Mouse (Mus musculus) neural tube, embryonic 14.5 days (tissue): Measurements from ENCODE around the gene Eef1akmt3. TPM values are rescaled to one million over a fixed set of nuclear protein-coding genes. Genes with fewer than 3 reads are reported as not detected.
A peak's percentile ranks its signal among the peaks of the same experiment; 100 is the strongest.

ENCODE experiments used
- ATAC-seq: fragments of 200-750 bp; cut with Nextera tagmentation; 2 replicates; pipeline ENCODE4 v1.8.0; 2017; ENCODE audit warnings: low read depth, mild to moderate bottlenecking, moderate TSS enrichment, moderate library complexity
- H3K27ac ChIP-seq: fragments of 300-500 bp; sonication (generic); 2 replicates; pipeline ENCODE4 v1.5.1; 2014; ENCODE audit warnings: low read depth, mild to moderate bottlenecking, control low read depth, low read length, moderate library complexity, mixed read lengths
- H3K27me3 ChIP-seq: fragments of 300-500 bp; sonication (generic); 2 replicates; pipeline ENCODE4 v1.6.1; 2014; ENCODE audit warnings: low read length; ENCODE audit not compliant: control insufficient read depth, insufficient read depth
- H3K36me3 ChIP-seq: fragments of 300-500 bp; sonication (generic); 2 replicates; pipeline ENCODE4 v1.6.1; 2014; ENCODE audit warnings: low read length, mixed read lengths; ENCODE audit not compliant: control insufficient read depth, insufficient read depth
- H3K4me1 ChIP-seq: fragments of 300-500 bp; sonication (generic); 2 replicates; pipeline ENCODE4 v1.6.1; 2014; ENCODE audit warnings: low read length; ENCODE audit not compliant: control insufficient read depth, insufficient read depth
- H3K4me2 ChIP-seq: fragments of 300-500 bp; sonication (generic); 2 replicates; pipeline ENCODE4 v1.6.1; 2014; ENCODE audit warnings: mild to moderate bottlenecking, low read depth, low read length, control low read depth
- H3K4me3 ChIP-seq: fragments of 300-500 bp; sonication (generic); 2 replicates; pipeline ENCODE4 v1.5.1; 2014; ENCODE audit warnings: low read depth, low read length, control low read depth, mixed read lengths
- H3K9ac ChIP-seq: fragments of 300-500 bp; sonication (generic); replicated peaks from 2 replicates; pipeline ENCODE4 v1.6.1; 2014; ENCODE audit warnings: low read depth, mild to moderate bottlenecking, control low read depth, low read length, mixed read lengths
- H3K9me3 ChIP-seq: fragments of 300-500 bp; sonication (generic); 2 replicates; pipeline ENCODE4 v1.6.1; 2016; ENCODE audit warnings: low read length; ENCODE audit not compliant: control insufficient read depth
- WGBS: fragments of 180-500 bp; shearing (Covaris S2); extraction: QIAGEN DNeasy Blood & Tissue Kit; methylation state at CpG from one replicate; pipeline ENCODE4 v1.1.7; 2014; 5-methylcytosine and 5-hydroxymethylcytosine counted together
- microRNA counts: library from miRNA; unstranded; fragments of <30 nt; microRNA quantifications from one replicate; lab custom pipeline; 2016
- microRNA-seq: library from miRNA; unstranded; fragments of <30 nt; microRNA quantifications from one replicate; pipeline ENCODE4, GENCODE M21; 2016
- polyA plus RNA-seq: library from polyadenylated mRNA; unstranded; fragments of >200 nt; fragmentation: Nextera tagmentation; extraction: Ambion mirVana; gene quantifications from 2 replicates; pipeline ENCODE4 v1.2.1, GENCODE M21; 2014

The Eef1akmt3 gene
- polyA plus RNA-seq, 1 experiment from 2014 or later: 0.21 TPM

DNA sequence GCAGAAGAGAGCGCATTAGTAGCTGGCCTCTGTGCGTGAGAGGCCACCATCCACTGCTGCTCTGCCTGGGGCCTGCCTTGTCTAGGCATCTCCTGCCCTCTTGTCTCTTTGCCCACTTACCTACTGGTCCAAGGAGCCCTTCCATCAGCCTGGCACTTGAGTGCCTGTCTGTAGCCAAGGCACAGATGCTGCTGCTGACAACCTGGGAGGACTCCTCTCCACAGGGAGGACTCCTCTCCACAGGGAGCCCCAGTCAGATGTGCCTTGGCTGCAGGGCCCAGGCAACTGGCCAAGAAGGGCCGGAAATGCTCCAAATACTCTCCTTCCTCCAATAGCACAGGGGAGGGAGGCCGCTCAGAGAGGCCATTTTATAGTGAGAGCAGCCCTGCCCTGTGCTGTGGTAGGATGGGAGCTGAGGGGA lies 54.8 kb downstream of the Eef1akmt3 start:
- H3K4me2 ChIP-seq: no peak overlapping the region; the same call in 1 of the 2 replicates
- H3K4me3 ChIP-seq: no peak overlapping the region
- H3K27me3 ChIP-seq: no peaks in the 10 kb centered on the region
- peak overlapping the region; percentile 52 for H3K27ac ChIP-seq
- peak; percentile 59; the same call in 1 of the 2 replicates for ATAC-seq
- WGBS: 44% methylated on average over 4 of the region's 4 CpGs
- H3K9ac ChIP-seq: no peak overlapping the region
- no peaks in the 10 kb centered on the region for H3K36me3 ChIP-seq
- H3K9me3 ChIP-seq: no peaks in the 10 kb centered on the region
- peaks cover 69% of the 10 kb centered on the region for H3K4me1 ChIP-seq

DNA sequence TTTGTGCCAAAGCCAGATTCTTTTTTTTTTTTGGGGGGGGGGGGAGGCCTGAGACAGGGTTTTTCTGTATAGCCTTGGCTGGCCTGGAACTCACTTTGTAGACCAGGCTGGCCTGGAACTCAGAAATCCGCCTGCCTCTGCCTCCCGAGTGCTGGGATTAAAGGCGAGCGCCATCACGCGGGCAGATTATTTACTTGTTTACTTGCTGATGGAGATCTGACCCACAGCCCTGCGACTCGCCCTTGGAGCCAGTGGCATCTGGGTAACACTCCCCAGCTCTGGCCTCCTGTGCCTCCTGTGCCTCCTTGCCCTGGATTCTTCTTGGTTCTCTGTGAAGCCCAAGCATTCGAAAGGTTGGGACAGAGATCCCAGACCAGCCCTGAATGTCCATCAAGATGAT lies 55.7 kb downstream of the Eef1akmt3 start:
- no peak for ATAC-seq
- Histone ChIP-seq H3K4me1 (peaks cover 75% of the 10 kb centered on the region), H3K4me3 (no peak overlapping the region), H3K9ac (no peak overlapping the region), H3K9me3 (no peaks in the 10 kb centered on the region), H3K27me3 (no peaks in the 10 kb centered on the region), H3K36me3 (no peaks in the 10 kb centered on the region), H3K27ac (0 out of 2 replicates have a peak overlapping the region, but pooled peaks have one; percentile 52), H3K4me2 (no peak overlapping the region)
- WGBS: 94% methylated on average over 9 of the region's 9 CpGs

DNA sequence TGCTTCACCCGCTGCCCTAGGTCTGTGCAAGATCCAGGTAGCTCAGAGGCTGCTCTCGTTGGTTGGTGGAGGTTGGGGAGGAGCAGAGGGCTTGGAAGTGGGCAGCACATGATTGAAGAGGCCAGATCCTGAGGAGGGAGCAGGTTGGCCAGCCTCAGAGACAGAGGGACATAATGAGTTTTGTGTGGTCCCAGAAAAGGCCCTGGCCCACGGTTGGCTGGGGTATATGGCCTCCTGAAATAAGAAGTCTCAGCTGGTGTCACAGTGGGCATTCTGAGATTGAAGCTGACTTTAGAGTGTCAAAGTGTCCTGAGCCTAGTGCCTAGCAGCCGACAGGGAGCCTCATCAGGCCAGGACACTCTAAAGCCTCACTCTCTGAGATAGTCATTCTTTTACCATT lies 56.2 kb downstream of the Eef1akmt3 start:
- peaks cover 77% of the 10 kb centered on the region for H3K4me1 ChIP-seq
- no peak for ATAC-seq
- H3K9ac ChIP-seq: no peak overlapping the region
- H3K4me2 ChIP-seq: no peak overlapping the region
- no peaks in the 10 kb centered on the region for H3K9me3 ChIP-seq
- no peak overlapping the region for H3K4me3 ChIP-seq
- WGBS: 77% methylated on average over 4 of the region's 4 CpGs
- H3K27ac ChIP-seq: no peak overlapping the region
- H3K36me3 ChIP-seq: no peaks in the 10 kb centered on the region
- H3K27me3 ChIP-seq: no peaks in the 10 kb centered on the region

DNA sequence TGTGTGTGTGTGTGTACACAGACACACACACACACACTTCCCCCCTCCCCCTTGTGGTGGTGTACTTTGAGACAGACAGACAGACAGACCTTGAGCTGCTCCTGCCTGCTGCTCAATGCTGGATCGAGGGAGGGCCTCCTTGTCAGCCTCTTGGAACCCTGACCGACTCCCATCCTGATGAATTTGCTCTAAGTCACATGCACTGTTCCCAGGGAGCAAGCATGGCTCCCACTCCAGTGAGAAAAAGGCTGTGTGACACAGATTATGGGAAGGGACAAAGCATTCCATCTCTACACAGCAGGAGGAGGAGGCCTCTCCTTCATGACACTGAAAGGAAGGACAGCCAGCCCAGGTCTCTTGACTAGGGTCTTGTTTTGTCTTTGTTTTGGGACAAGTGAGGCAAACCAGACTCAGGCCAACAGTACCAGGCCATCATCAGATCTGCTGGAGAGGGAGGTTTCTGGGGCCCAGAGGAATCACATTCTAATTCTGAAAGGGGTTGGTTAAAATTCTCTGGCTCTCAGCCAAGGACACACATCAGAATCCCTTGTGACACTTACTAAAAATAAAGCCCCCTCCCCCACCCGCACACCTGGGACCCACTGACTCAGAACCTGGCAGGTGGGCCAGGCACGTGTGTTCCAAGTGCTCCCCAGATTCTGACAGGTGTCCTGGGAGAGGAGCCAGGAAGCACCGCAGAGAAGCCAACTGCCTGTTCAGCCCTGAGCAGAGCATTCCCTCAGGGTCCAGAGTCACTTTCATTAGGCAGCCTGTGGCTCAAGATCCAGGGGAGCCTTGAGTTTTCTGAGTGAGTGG lies 56.9 kb downstream of the Eef1akmt3 start:
- Histone ChIP-seq H3K4me3 (no peak overlapping the region), H3K27me3 (no peaks in the 10 kb centered on the region), H3K4me2 (peak overlapping the region; percentile 18; the same call in 1 of the 2 replicates), H3K36me3 (no peaks in the 10 kb centered on the region), H3K9me3 (no peaks in the 10 kb centered on the region), H3K9ac (no peak overlapping the region), H3K27ac (peak overlapping the region; percentile 28; the same call in 1 of the 2 replicates), H3K4me1 (peaks cover 77% of the 10 kb centered on the region)
- no peak for ATAC-seq
- WGBS: 25% methylated on average over 5 of the region's 5 CpGs

DNA sequence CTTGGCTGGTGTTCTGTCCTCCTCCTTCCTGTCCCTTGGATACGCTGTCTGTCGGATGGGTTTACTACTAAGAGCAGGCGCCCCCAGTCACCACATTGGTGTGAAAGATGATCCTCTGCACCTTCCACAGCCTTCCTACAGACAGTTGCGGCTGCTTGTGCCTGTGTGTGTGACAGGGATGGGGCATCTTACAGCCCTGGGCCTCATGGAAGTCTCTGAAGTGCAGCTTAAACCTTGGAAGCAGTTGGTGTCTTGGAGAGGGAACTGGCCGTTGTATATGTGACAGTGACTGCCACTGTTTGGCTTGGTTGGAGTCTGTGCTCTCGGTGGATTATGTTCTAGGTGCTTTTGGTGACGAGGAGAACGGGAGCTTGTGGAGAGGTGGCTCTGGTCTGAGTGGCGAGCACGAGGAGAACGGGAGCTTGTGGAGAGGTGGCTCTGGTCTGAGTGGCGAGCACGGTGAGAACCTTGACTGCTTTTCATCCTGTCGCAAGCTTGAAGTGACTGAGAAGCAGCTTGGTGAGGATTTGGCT lies 58.1 kb downstream of the Eef1akmt3 start:
- no peaks in the 10 kb centered on the region for H3K36me3 ChIP-seq
- H3K9me3 ChIP-seq: no peaks in the 10 kb centered on the region
- H3K27me3 ChIP-seq: no peaks in the 10 kb centered on the region
- no peak for ATAC-seq
- H3K9ac ChIP-seq: no peak overlapping the region
- H3K4me3 ChIP-seq: peak overlapping the region; percentile 8; the same call in 1 of the 2 replicates
- 70% methylated on average over 14 of the region's 14 CpGs for WGBS
- no peak overlapping the region for H3K27ac ChIP-seq
- peak overlapping the region; percentile 86 for H3K4me2 ChIP-seq
- H3K4me1 ChIP-seq: peaks cover 73% of the 10 kb centered on the region

DNA sequence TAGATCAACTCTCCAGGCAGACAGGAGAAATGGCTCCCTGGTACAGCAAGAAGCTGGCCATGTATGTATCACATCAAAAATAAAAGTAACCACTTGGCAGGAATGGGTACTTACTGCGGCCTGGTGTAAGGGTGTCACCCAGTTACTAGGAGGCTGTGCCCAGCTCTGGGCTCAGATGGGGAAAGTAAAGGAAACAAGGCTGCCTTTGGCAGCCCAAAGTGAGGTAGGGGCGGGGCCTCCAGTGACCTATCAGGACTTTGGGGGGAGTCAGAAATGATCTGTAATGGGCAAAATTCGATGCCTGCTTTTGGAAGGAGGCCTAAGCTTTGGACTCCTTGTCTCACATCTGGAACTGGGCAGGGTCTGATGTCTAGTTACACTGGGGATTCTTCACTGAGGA lies 59.6 kb downstream of the Eef1akmt3 start:
- Histone ChIP-seq H3K9ac (no peak overlapping the region), H3K4me3 (peak overlapping the region; percentile 91; the same call in 1 of the 2 replicates), H3K4me2 (peak overlapping the region; percentile 86), H3K27me3 (no peaks in the 10 kb centered on the region), H3K4me1 (peaks cover 63% of the 10 kb centered on the region), H3K9me3 (no peaks in the 10 kb centered on the region), H3K36me3 (no peaks in the 10 kb centered on the region), H3K27ac (no peak overlapping the region)
- WGBS: 77% methylated on average over 3 of the region's 3 CpGs
- ATAC-seq: no peak

MicroRNAs encoded within 50 kb of the gene (microRNA counts, 519-probe panel; counts per million panel counts)
- microRNA mmu-miR-26a (lab: Ali Mortazavi, UCI) (3,991 counts per million, percentile 42 among the panel's probes with 10 or more counts), microRNA mmu-miR-546 (lab: Ali Mortazavi, UCI) (not detected)

Small RNAs within 50 kb of the gene (microRNA-seq; reads per million reads assigned to microRNA genes)
- gene Mir26a-2 (23.9 reads per million, percentile 26 among the genes with 10 or more reads in this experiment), gene Mir546 (not detected)

Other genes starting within 250 kb of the Eef1akmt3 start
- 15.6 and 16.7 TPM in 2 replicates for gene Atp23, start 140.2 kb downstream of the Eef1akmt3 start, polyA plus RNA-seq
- 15.1 and 27.9 TPM in 2 replicates for gene Ctdsp2, start 62.8 kb downstream of the Eef1akmt3 start, polyA plus RNA-seq
- gene Avil, start 40.8 kb downstream of the Eef1akmt3 start, polyA plus RNA-seq: 0.15 and 27.1 TPM in 2 replicates
- 60.1 and 64.6 TPM in 2 replicates for gene Tsfm, start 10.7 kb downstream of the Eef1akmt3 start, polyA plus RNA-seq
- 24.1 and 24.6 TPM in 2 replicates for gene Mettl1, start 99 bp downstream of the Eef1akmt3 start, polyA plus RNA-seq
- 0.14 TPM in 1 of 2 replicates, not detected in the other for gene Cyp27b1, start 6.7 kb upstream of the Eef1akmt3 start, polyA plus RNA-seq
- gene March9, start 18.7 kb upstream of the Eef1akmt3 start, polyA plus RNA-seq: 9.7 and 13.2 TPM in 2 replicates
- 657 and 756 TPM in 2 replicates for gene Cdk4, start 22.0 kb upstream of the Eef1akmt3 start, polyA plus RNA-seq
- 91.1 and 93.6 TPM in 2 replicates for gene Tspan31, start 28.8 kb upstream of the Eef1akmt3 start, polyA plus RNA-seq
- gene Agap2, start 33.8 kb upstream of the Eef1akmt3 start, polyA plus RNA-seq: 4.7 and 10.6 TPM in 2 replicates
- 65.7 and 92.8 TPM in 2 replicates for gene Os9, start 79.6 kb upstream of the Eef1akmt3 start, polyA plus RNA-seq
- 79.3 and 93.4 TPM in 2 replicates for gene B4galnt1, start 123.7 kb upstream of the Eef1akmt3 start, polyA plus RNA-seq
- gene Slc26a10, start 139.1 kb upstream of the Eef1akmt3 start, polyA plus RNA-seq: 0.80 and 1.3 TPM in 2 replicates
- gene Arhgef25, start 148.6 kb upstream of the Eef1akmt3 start, polyA plus RNA-seq: 24.2 and 31.0 TPM in 2 replicates
- 224 and 231 TPM in 2 replicates for gene Dtx3, start 154.2 kb upstream of the Eef1akmt3 start, polyA plus RNA-seq
- 15.5 and 18.1 TPM in 2 replicates for gene Pip4k2c, start 170.1 kb upstream of the Eef1akmt3 start, polyA plus RNA-seq
- 117 and 147 TPM in 2 replicates for gene Kif5a, start 221.8 kb upstream of the Eef1akmt3 start, polyA plus RNA-seq
- 298 and 305 TPM in 2 replicates for gene Dctn2, start 224.9 kb upstream of the Eef1akmt3 start, polyA plus RNA-seq
- 16.1 and 17.4 TPM in 2 replicates for gene Mbd6, start 247.5 kb upstream of the Eef1akmt3 start, polyA plus RNA-seq